Mouse (Mus musculus): ENCODE measurements at regions not wholly inside any gene's neighbourhood (a gene's known extent, or its start where the extent isn't known, plus 50 kb on each side); places are given as distances from the start of the nearest gene placed in this dataset.

DNA sequence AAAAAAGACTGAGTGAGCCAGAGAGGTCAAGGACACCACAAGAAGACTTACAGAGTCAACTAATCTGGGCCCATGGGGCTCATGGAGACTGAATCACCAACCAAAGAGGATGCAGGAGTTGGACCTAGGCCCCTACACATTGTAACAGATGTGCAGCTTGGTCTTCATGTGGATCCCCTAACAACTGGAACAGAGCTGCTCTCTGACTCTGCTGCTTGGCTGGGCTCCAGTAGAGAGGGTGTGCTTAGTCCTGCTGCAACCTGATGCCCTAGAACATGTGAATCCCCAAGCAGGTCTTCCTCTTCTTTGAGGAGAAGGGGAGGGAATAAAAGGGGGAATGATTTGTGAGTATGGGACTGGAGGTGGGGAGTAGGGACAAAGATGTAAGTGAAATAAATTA lies 325.8 kb downstream of the Lrig3 start:
- no peak for TF ChIP-seq GATA1 (IDR thresholded peaks at IDR 0.05; ENCODE audit: borderline replicate concordance, low read length)
- TF ChIP-seq FLI1 (IDR thresholded peaks at IDR 0.05; ENCODE audit: low read length), result no peak

Measured in megakaryocyte, embryonic 14.5 days (primary cell).